Mouse (Mus musculus) small intestine, adult 2 months (tissue): ENCODE measurements around the gene Fnip1. TPM values are rescaled to one million over a fixed set of nuclear protein-coding genes. Genes with fewer than 3 reads are reported as not detected.
A peak's percentile ranks its signal among the peaks of the same experiment; 100 is the strongest.
"Not testable (repeated sequence)": the region's sequence is repeated elsewhere in the genome, so short reads cannot be mapped to it uniquely, and the experiment has no call there.

Experiments
- H3K27ac ChIP-seq: fragments of 200-500 bp; 2 replicates; pipeline ENCODE4 v1.5.1; 2012; ENCODE audit warnings: low read depth, low read length, control low read depth, inconsistent platforms; ENCODE audit not compliant: insufficient read depth
- H3K27me3 ChIP-seq: fragments of 200-500 bp; 2 replicates; pipeline ENCODE4 v1.6.1; 2012; ENCODE audit warnings: mild to moderate bottlenecking, moderate library complexity, low read length, inconsistent platforms; ENCODE audit not compliant: control insufficient read depth, insufficient read depth
- H3K36me3 ChIP-seq: fragments of 200-500 bp; 2 replicates; pipeline ENCODE4 v1.6.1; 2012; ENCODE audit warnings: mild to moderate bottlenecking, low read length, control low read depth, inconsistent platforms; ENCODE audit not compliant: control insufficient read depth, insufficient read depth
- H3K4me1 ChIP-seq: fragments of 200-500 bp; 2 replicates; pipeline ENCODE4 v1.6.1; 2012; ENCODE audit warnings: low read length, inconsistent platforms, mixed read lengths; ENCODE audit not compliant: control insufficient read depth, insufficient read depth, insufficient read length
- H3K4me3 ChIP-seq: fragments of 200-500 bp; 2 replicates; pipeline ENCODE4 v1.5.1; 2012; ENCODE audit warnings: low read depth, mild to moderate bottlenecking, control low read depth, inconsistent platforms, low read length, moderate library complexity
- CTCF ChIP-seq: fragments of 200-500 bp; IDR thresholded peaks from 2 replicates; pipeline ENCODE4 v1.5.1; 2012; ENCODE audit warnings: low read depth, mild to moderate bottlenecking, control low read depth, inconsistent platforms, low read length, moderate library complexity, mixed read lengths; ENCODE audit not compliant: insufficient replicate concordance, insufficient read length; ENCODE audit errors: extremely low read depth
- POLR2A ChIP-seq: fragments of 200-500 bp; IDR thresholded peaks from 2 replicates; pipeline ENCODE4 v1.6.1; 2012; ENCODE audit warnings: low read depth, mild to moderate bottlenecking, control low read depth, inconsistent platforms, low read length, moderate library complexity
- WGBS: fragments of 180-500 bp; shearing (Covaris S2); methylation state at CpG from one replicate; pipeline ENCODE4 v1.1.7; 2018; 5-methylcytosine and 5-hydroxymethylcytosine counted together
- polyA plus RNA-seq: library from polyadenylated mRNA; depleted of rRNA; stranded (reverse); fragments of >200 nt; gene quantifications from 2 replicates; pipeline ENCODE4 v1.2.3, GENCODE M21; 2012

The Fnip1 gene
- polyA plus RNA-seq, 1 experiment, result 1.9 TPM

GRCm38 (mm10) chr11:54429224-54429623 is 8.8 kb upstream of the Fnip1 start:
- TF ChIP-seq POLR2A (no peak), CTCF (no peak)
- 68% methylated on average over 2 of the region's 2 CpGs for WGBS
- Histone ChIP-seq H3K27ac (no peak overlapping the region), H3K4me1 (peaks cover 4% of the 10 kb centered on the region; the same call in 1 of the 2 replicates), H3K4me3 (no peak overlapping the region), H3K36me3 (no peaks in the 10 kb centered on the region), H3K27me3 (no peaks in the 10 kb centered on the region)

GRCm38 (mm10) chr11:54435797-54436196 is 2.2 kb upstream of the Fnip1 start:
- WGBS, result 100% methylated on average over 1 of the region's 1 CpGs
- H3K36me3 ChIP-seq, result no peaks in the 10 kb centered on the region
- TF ChIP-seq POLR2A (no peak), CTCF (no peak)
- no peak overlapping the region for H3K27ac ChIP-seq
- no peaks in the 10 kb centered on the region for H3K27me3 ChIP-seq
- no peak overlapping the region for H3K4me3 ChIP-seq
- peaks cover 2% of the 10 kb centered on the region; the same call in 1 of the 2 replicates for H3K4me1 ChIP-seq

GRCm38 (mm10) chr11:54437310-54437822 is 633 bp upstream of the Fnip1 start:
- no peaks in the 10 kb centered on the region for H3K36me3 ChIP-seq
- H3K27me3 ChIP-seq, result no peaks in the 10 kb centered on the region
- H3K4me3 ChIP-seq, result peak overlapping the region; percentile 96
- H3K4me1 ChIP-seq, result peaks cover 2% of the 10 kb centered on the region; the same call in 1 of the 2 replicates
- TF ChIP-seq CTCF (no peak), POLR2A (no peak)
- 35% methylated on average over 8 of the region's 8 CpGs for WGBS
- H3K27ac ChIP-seq, result peak overlapping the region; percentile 66

GRCm38 (mm10) chr11:54438366-54438781 is 375 bp downstream of the Fnip1 start:
- under 1% methylated on average over 47 of the region's 47 CpGs for WGBS
- TF ChIP-seq CTCF (no peak), POLR2A (no peak; the same call in 1 of the 2 replicates)
- Histone ChIP-seq H3K27me3 (no peaks in the 10 kb centered on the region), H3K4me3 (peak overlapping the region; percentile 77), H3K27ac (peak overlapping the region; percentile 58), H3K4me1 (peaks cover 2% of the 10 kb centered on the region; the same call in 1 of the 2 replicates), H3K36me3 (no peaks in the 10 kb centered on the region)

GRCm38 (mm10) chr11:54438991-54439690 is 1.1 kb downstream of the Fnip1 start:
- Histone ChIP-seq H3K36me3 (no peaks in the 10 kb centered on the region), H3K4me3 (peak overlapping the region; percentile 77), H3K27me3 (no peaks in the 10 kb centered on the region), H3K27ac (peak overlapping the region; percentile 58), H3K4me1 (peaks cover 2% of the 10 kb centered on the region; the same call in 1 of the 2 replicates)
- WGBS, result 2% methylated on average over 11 of the region's 11 CpGs
- no peak for TF ChIP-seq CTCF
- TF ChIP-seq POLR2A, result no peak

- no peaks in the 10 kb centered on the region for H3K36me3 ChIP-seq
- WGBS, result 27% methylated on average over 3 of the region's 3 CpGs
- H3K27ac ChIP-seq, result no peak overlapping the region
- H3K4me3 ChIP-seq, result no peak overlapping the region
- peaks cover 2% of the 10 kb centered on the region; the same call in 1 of the 2 replicates for H3K4me1 ChIP-seq
- TF ChIP-seq POLR2A, result no peak
- TF ChIP-seq CTCF, result no peak
- no peaks in the 10 kb centered on the region for H3K27me3 ChIP-seq
These were observed 1.7 kb downstream of the Fnip1 start for GRCm38 (mm10) chr11:54439691-54440029.

- H3K4me1 ChIP-seq, H3K36me3 ChIP-seq, H3K27me3 ChIP-seq, H3K27ac ChIP-seq, H3K4me3 ChIP-seq: not testable (repeated sequence)
- 53% methylated on average over 3 of the region's 3 CpGs for WGBS
These were observed 12.8 kb downstream of the Fnip1 start for GRCm38 (mm10) chr11:54450757-54451156.
